ENCODE assay signal across 8 mouse cellular contexts in the genomic region with DNA sequence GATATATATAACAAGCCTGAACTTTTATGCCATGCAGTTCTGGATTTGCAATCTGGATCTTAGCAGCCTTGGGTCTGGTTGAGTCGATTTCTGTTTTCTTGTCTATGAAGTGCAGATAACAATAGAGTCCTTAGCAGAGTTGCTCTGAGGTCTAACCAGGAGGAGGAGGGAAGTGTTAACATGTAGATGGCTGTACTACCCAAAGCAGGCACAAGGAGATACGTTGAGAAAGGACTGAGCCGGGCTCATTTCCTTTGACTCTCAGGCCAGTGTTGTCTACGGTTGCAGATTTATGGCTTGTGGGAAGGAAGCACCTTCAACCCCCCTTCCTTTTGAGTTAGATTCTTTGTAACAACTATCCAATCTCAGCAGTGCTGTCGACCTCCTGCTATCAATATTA. TPM values are rescaled to one million over a fixed set of nuclear protein-coding genes. Genes with fewer than 3 reads are reported as not detected.
DNase-seq lines count a peak whose midpoint lies in the region; ATAC-seq and TF ChIP-seq lines count a peak whose summit lies in the region.

No protein-coding gene starts in this region.

- intact Hi-C loops in gastrocnemius, postnatal 14 days (cut with DNase I; ENCODE audit: low total_unique reads) = no loop called here

- ATAC-seq in erythroblast, adult 5-6 weeks (replicated peaks; ENCODE audit: low FRiP score, poor library complexity, severe bottlenecking) = no peak
- ATAC-seq in CD4-positive, CD25-positive, alpha-beta regulatory T cell, adult 4 months = peak; percentile 46
- no peak for ATAC-seq in forebrain, embryonic 13.5 days
- ATAC-seq in limb, embryonic 14.5 days (ENCODE audit: low FRiP score, low read depth) = no peak
- peak; percentile 51; the same call in 1 of the 2 replicates for ATAC-seq in neutrophil, adult 5-6 weeks (ENCODE audit: extremely low read depth, insufficient number of reproducible peaks, low FRiP score, poor library complexity, severe bottlenecking)

- DNase-seq in limb, embryonic 14.5 days (ENCODE audit: low spot score) = no peak
- DNase-seq in gastrocnemius, postnatal 14 days = no peak
- DNase-seq in cerebellum, postnatal 25 days = no peak

- peak overlapping the region; percentile 84 for H3K4me2 ChIP-seq in forebrain, embryonic 13.5 days
- H3K4me2 ChIP-seq in limb, embryonic 14.5 days (replicated peaks; ENCODE audit: low read depth, low read length, severe bottlenecking) = peak overlapping the region; percentile 75

- peak overlapping the region; percentile 90 for H3K4me3 ChIP-seq in erythroblast, embryonic 14.5 days (replicated peaks)
- H3K4me3 ChIP-seq in forebrain, embryonic 13.5 days = peak overlapping the region; percentile 88
- H3K4me3 ChIP-seq in limb, embryonic 14.5 days (replicated peaks; ENCODE audit: low read length) = peak overlapping the region; percentile 100

- no peaks in the 10 kb centered on the region for H3K27me3 ChIP-seq in erythroblast, embryonic 14.5 days (ENCODE audit: control insufficient read depth)
- no peaks in the 10 kb centered on the region for H3K27me3 ChIP-seq in forebrain, embryonic 13.5 days
- H3K27me3 ChIP-seq in limb, embryonic 14.5 days (ENCODE audit: control insufficient read depth, insufficient read depth, low read length) = no peaks in the 10 kb centered on the region

- peaks cover 30% of the 10 kb centered on the region for H3K4me1 ChIP-seq in erythroblast, embryonic 14.5 days (ENCODE audit: control insufficient read depth)
- peaks cover 23% of the 10 kb centered on the region for H3K4me1 ChIP-seq in forebrain, embryonic 13.5 days
- peaks cover 12% of the 10 kb centered on the region for H3K4me1 ChIP-seq in limb, embryonic 14.5 days (ENCODE audit: control insufficient read depth, insufficient read depth, low read length)

- no peak overlapping the region for H3K27ac ChIP-seq in forebrain, embryonic 13.5 days
- H3K27ac ChIP-seq in limb, embryonic 14.5 days (replicated peaks; ENCODE audit: low read depth, low read length) = no peak overlapping the region

- peaks cover 5% of the 10 kb centered on the region for H3K36me3 ChIP-seq in erythroblast, embryonic 14.5 days (ENCODE audit: control insufficient read depth)
- no peaks in the 10 kb centered on the region for H3K36me3 ChIP-seq in forebrain, embryonic 13.5 days (ENCODE audit: poor library complexity, severe bottlenecking)
- H3K36me3 ChIP-seq in limb, embryonic 14.5 days (ENCODE audit: control insufficient read depth, insufficient read depth, low read length) = no peaks in the 10 kb centered on the region

- no peak for TF ChIP-seq POLR2A in limb, embryonic 14.5 days (IDR thresholded peaks at IDR 0.05; ENCODE audit: borderline replicate concordance, extremely low read depth, insufficient read depth, insufficient read length)

- no peaks in the 10 kb centered on the region for H3K9me3 ChIP-seq in erythroblast, embryonic 14.5 days (ENCODE audit: control insufficient read depth, low read length)
- H3K9me3 ChIP-seq in forebrain, embryonic 13.5 days (replicated peaks) = no peaks in the 10 kb centered on the region
- no peaks in the 10 kb centered on the region for H3K9me3 ChIP-seq in limb, embryonic 14.5 days (ENCODE audit: control insufficient read depth, low read length)

- peak overlapping the region; percentile 93; the same call in 1 of the 2 replicates for H3K9ac ChIP-seq in forebrain, embryonic 13.5 days
- 0 out of 2 replicates have a peak overlapping the region, but pooled peaks have one; percentile 95 for H3K9ac ChIP-seq in limb, embryonic 14.5 days (ENCODE audit: low read depth, low read length, severe bottlenecking)

- 73% methylated on average over 5 of the region's 5 CpGs for WGBS in forebrain, embryonic 13.5 days
- WGBS in limb, embryonic 14.5 days = 47% methylated on average over 5 of the region's 5 CpGs

RNA-seq across cellular contexts. Expression of a gene that starts 1.9 kb away (rescaled TPM):
- 0.39 and 0.47 TPM in 2 replicates for polyA plus RNA-seq in erythroblast, embryonic 14.5 days (2012)
- 33.0 and 44.3 TPM in 2 replicates for total RNA-seq in erythroblast, adult 5-6 weeks (2015; ENCODE audit: low replicate concordance)
- total RNA-seq in erythroblast, adult 5-6 weeks (2017; ENCODE audit: low replicate concordance) = 11.6 and 19.3 TPM in 2 replicates
- polyA plus RNA-seq in CD4-positive, CD25-positive, alpha-beta regulatory T cell, adult 4 months (2017; shearing (Covaris generic)) = 10 to 100 TPM; 36.0 to 36.2 TPM
- polyA plus RNA-seq in forebrain, embryonic 13.5 days (2015; fragmentation: Nextera tagmentation; extraction: Ambion mirVana) = 75.7 and 82.8 TPM in 2 replicates
- polyA plus RNA-seq in limb, embryonic 14.5 days (2012; rRNA removed) = 26.9 and 28.0 TPM in 2 replicates
- 76.5 and 78.7 TPM in 2 replicates for polyA plus RNA-seq in limb, embryonic 14.5 days (2014; fragmentation: Nextera tagmentation; extraction: Ambion mirVana)
- total RNA-seq in neutrophil, adult 5-6 weeks (2017) = 28.7 and 36.4 TPM in 2 replicates
- 10 to 100 TPM; 69.5 to 72.6 TPM for total RNA-seq in gastrocnemius, postnatal 14 days (2021)

RNA-seq across cellular contexts. Expression of a gene that starts 43.6 kb away (rescaled TPM):
- 0.10 and 0.15 TPM in 2 replicates for polyA plus RNA-seq in erythroblast, embryonic 14.5 days (2012)
- 16.7 and 21.7 TPM in 2 replicates for total RNA-seq in erythroblast, adult 5-6 weeks (2015; ENCODE audit: low replicate concordance)
- 19.3 and 25.6 TPM in 2 replicates for total RNA-seq in erythroblast, adult 5-6 weeks (2017; ENCODE audit: low replicate concordance)
- polyA plus RNA-seq in CD4-positive, CD25-positive, alpha-beta regulatory T cell, adult 4 months (2017; shearing (Covaris generic)) = 10 to 100 TPM; 37.2 to 45.8 TPM
- polyA plus RNA-seq in forebrain, embryonic 13.5 days (2015; fragmentation: Nextera tagmentation; extraction: Ambion mirVana) = 8.6 and 9.1 TPM in 2 replicates
- polyA plus RNA-seq in limb, embryonic 14.5 days (2012; rRNA removed) = 20.2 and 23.5 TPM in 2 replicates
- 24.2 and 26.3 TPM in 2 replicates for polyA plus RNA-seq in limb, embryonic 14.5 days (2014; fragmentation: Nextera tagmentation; extraction: Ambion mirVana)
- total RNA-seq in neutrophil, adult 5-6 weeks (2017) = 83.6 and 88.1 TPM in 2 replicates
- total RNA-seq in gastrocnemius, postnatal 14 days (2021) = 1 to 10 TPM; 6.5 to 8.8 TPM

Comparison
In these comparisons a context has a peak if more than half of its experiments do, and no peak if none do; other contexts are left out.
1. ATAC-seq: peak in CD4-positive, CD25-positive, alpha-beta regulatory T cell, adult 4 months (single experiment) and neutrophil, adult 5-6 weeks (single experiment); none in erythroblast, adult 5-6 weeks (single experiment), forebrain, embryonic 13.5 days (single experiment) and limb, embryonic 14.5 days (single experiment).
2. RNA of a gene that starts 1.9 kb away (polyA plus RNA-seq): 26.9 to 78.7 TPM in limb, embryonic 14.5 days, 75.7 to 82.8 TPM in forebrain, embryonic 13.5 days and 36.0 to 36.2 TPM in CD4-positive, CD25-positive, alpha-beta regulatory T cell, adult 4 months; 0.39 to 0.47 TPM in erythroblast, embryonic 14.5 days; every median in the first group is over 10 times any median in the second.
3. Peak in every context shown above with its lines, with median percentiles within 50 percentile points of each other: H3K4me3 ChIP-seq.